Mouse (Mus musculus) C2C12 (cell line): ENCODE measurements at regions not wholly inside any gene's neighbourhood (a gene's known extent, or its start where the extent isn't known, plus 50 kb on each side); places are given as distances from the start of the nearest gene placed in this dataset.

ENCODE experiments used
- CEBPB ChIP-seq: IDR thresholded peaks from one replicate; pipeline ENCODE4 v1.6.1; 2011; ENCODE audit warnings: low read depth, mild to moderate bottlenecking, control low read depth, moderate library complexity
- CTCF ChIP-seq: IDR thresholded peaks from one replicate; pipeline ENCODE4 v1.5.1; 2011; ENCODE audit not compliant: control insufficient read depth, insufficient read depth, insufficient read length
- FOSL1 ChIP-seq: IDR thresholded peaks from one replicate; pipeline ENCODE4 v1.8.0; 2011; ENCODE audit warnings: mild to moderate bottlenecking, low read length; ENCODE audit not compliant: poor library complexity, insufficient read depth, severe bottlenecking
- MAX ChIP-seq: IDR thresholded peaks from one replicate; pipeline ENCODE4 v1.6.1; 2011; ENCODE audit warnings: mild to moderate bottlenecking, control low read depth
- MYOG ChIP-seq: IDR thresholded peaks from one replicate; pipeline ENCODE4 v1.6.1; 2011; ENCODE audit not compliant: control insufficient read depth, insufficient read length; ENCODE audit errors: extremely low read depth
- USF1 ChIP-seq: IDR thresholded peaks from one replicate; pipeline ENCODE4 v1.6.1; 2011; ENCODE audit warnings: low read depth, mild to moderate bottlenecking, control low read depth, moderate library complexity

DNA sequence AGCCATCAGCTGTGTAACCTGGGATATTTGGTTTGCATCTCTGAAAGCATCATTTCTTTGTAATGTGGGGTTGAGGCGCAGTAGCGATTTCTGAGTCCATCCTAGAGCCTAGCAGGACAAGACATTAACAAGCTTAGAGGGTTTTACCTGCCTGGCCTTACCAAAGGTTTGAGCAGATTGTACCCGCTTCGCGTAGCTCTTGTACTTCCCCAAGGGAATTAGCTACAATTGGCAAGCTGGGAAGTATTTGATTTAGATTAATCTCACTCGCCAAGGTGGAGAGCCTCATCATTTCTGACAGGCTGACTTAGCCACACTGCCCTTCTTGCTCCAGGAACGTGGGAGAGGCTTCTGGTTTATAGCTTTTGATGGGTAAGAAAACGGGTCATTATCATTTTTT lies 436.1 kb upstream of the Tle4 start:
- TF ChIP-seq CTCF (no peak), MYOG (no peak), MAX (no peak), USF1 (no peak), FOSL1 (no peak), CEBPB (no peak)
